Mouse (Mus musculus) layer of hippocampus, adult 8-10 months (tissue): ENCODE measurements at regions not wholly inside any gene's neighbourhood (a gene's known extent, or its start where the extent isn't known, plus 50 kb on each side); places are given as distances from the start of the nearest gene placed in this dataset.

ENCODE experiments used
- DNase-seq, 2 experiments: peaks; one replicate each; pipeline ENCODE4 v3.0.0; 2022; ENCODE audit warnings: low spot score in 2 of 2

DNA sequence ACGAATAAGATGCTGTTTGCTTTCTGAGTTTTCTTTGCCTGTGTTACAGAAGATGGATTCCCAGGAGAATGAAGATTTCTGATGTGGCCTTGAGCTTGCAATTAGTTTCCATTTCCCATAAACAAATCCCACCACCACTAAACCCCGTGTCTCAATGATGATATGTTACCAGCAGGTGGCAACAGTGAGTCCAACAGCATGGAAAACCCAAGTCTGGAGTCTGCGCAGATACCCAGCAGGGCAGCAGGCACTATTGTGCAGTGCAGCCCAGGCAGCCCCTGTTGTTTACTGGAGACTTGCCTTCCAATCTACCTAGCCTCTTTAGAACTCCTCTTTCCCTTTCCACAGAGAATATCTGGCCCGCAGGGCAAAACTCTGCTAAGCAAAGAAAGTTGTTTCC is 62.7 kb downstream of the Bmp2 start:
- peak in 1 of 2 experiments; percentile 8 for DNase-seq

DNA sequence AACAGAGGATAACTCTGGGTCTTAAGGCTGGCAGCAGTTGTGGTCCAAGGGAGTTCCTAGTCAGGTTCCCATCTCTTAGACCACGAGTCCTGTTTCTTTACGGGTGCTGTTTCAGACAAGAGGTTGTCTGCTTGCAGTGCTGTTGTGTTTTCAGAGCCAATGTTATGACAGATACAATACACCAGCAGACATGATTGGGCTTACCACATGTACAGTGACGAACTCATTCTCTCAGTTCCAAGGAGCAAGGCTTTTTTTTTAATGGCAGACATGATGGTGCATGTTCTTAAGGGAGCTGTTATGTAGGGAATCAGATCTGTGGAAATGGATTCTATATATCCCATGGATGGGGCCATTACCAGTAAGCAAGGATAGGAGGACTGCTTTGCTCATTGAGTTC is 63.3 kb downstream of the Bmp2 start:
- DNase-seq, result no peak

DNA sequence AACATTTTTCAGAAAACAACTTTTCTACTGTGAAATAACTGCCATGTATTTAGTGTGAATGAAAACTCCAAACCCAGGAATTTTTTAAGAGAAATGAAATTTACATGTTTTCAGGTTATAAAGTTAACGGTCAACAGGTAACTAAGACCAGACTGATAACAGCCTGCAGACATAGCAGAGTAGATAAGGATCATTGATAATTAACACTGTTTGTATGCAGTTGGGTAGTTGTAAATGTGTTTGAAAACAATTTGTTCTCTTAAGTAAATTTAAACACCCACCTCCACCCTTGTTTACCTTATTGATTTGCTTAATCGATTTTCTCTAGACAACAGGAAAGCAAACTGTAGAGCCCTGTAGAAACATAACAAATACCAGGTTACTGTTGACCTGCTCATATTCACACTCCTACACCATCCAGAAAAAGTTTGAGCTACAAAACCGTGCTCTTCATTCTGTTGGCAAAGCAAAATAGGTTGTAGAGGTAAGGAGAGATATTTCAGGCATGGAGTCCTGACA is 65.4 kb downstream of the Bmp2 start:
- DNase-seq, result no peak

DNA sequence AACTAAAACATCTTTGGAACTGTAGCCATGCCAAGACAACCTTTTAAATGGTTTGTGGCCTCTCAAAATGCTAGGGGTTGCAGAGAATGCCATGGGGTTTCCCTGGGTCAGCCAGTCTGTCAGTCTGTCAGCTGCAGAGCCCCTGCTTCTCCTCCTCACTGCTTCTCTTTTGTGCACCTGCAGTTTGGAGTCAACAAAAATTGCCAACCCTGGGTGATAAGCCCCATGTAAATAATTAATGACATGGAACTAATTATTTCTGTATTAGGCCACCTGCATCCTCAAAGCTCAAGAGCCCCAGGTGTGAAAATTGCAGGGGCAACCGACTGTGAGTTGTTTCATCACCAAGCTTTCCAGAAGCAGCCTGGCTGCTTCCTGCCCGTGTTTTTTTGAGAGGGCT is 70.6 kb downstream of the Bmp2 start:
- no peak for DNase-seq

DNA sequence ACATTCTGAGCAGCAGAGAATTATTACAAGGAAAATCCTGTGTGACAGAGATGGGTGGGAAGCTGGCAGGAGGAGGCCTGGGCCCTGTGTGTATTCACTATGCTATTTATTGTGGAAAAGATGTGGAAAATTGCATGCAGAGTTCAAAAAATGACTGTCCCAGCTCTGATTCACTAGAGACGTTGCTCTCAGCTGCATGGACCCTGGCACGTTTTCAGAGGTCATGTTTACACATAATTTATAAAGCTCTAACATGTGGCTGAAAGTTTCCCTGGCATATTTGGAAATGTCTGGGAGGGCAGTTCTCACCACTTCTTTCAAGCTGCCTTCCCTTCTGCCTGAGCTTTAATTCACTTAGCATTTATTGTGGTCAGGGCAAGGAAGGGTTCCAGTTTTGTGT is 73.6 kb downstream of the Bmp2 start:
- DNase-seq, result no peak

DNA sequence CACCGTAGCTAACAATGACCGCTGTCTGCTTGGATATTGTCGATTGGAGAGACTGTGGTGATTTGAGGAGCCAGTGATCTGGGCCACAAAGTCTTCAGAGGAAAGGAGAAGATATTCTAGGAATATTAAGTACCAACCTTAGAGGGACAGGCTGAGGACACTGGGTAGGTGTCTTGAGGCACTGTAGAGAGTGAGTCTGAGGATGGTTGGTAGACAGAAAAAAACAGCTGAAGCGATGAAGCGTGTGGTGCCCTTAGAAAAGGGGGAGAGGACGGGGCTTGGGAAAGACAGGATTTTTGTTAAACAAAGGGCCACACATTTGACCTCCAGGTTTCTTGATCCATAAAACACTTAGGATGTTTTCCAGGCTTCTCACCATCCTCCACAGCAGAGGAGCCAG is 76.9 kb downstream of the Bmp2 start:
- DNase-seq, result no peak

DNA sequence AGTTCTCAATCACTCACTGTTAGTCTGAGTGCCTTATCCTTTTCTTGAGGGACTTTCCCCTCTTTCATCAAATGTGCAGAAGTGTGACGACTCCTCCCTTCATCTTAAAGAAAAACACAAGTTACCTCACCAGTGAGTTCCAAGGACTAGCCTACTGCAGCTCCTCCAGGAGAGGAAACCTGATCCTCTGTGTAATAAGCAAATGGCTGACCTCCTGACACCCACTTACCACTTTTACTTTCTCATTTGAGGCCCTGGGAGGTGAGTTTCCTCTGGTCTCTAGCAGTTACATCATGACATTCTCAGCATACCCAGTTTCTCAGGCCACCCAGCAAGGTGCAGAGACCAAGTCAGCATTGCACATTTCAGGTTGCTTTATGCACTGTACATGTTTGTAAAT is 83.5 kb downstream of the Bmp2 start:
- DNase-seq, result no peak

DNA sequence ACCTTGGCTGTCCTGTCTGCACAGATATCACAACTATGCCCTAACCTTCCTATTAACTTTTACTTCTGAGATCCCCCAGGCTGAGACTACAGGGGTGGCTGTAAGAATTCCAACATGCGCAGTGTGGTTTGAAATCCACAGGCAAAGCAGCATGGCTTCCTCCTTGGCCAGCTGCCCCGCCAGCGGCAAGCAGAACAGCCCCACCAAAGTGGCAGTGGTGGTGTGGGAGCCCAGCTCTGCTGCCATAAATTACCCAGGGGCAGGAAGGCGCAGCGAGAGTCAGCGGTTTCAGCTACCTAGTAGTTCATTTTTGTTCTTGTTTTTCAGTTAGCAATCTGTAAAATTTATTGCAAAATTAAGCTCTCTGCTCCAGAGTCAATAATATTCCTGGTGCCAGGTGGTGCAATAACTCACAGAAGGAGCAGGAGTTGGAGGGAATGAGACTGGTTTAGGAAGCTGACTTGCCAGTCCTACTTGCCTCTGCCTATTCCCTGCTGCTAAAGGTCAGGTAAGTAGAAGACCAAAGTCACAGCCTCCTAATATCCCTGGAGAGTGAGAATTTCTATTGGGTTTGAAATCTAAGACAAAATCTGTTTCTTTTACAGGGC is 98.0 kb downstream of the Bmp2 start:
- DNase-seq, result no peak

DNA sequence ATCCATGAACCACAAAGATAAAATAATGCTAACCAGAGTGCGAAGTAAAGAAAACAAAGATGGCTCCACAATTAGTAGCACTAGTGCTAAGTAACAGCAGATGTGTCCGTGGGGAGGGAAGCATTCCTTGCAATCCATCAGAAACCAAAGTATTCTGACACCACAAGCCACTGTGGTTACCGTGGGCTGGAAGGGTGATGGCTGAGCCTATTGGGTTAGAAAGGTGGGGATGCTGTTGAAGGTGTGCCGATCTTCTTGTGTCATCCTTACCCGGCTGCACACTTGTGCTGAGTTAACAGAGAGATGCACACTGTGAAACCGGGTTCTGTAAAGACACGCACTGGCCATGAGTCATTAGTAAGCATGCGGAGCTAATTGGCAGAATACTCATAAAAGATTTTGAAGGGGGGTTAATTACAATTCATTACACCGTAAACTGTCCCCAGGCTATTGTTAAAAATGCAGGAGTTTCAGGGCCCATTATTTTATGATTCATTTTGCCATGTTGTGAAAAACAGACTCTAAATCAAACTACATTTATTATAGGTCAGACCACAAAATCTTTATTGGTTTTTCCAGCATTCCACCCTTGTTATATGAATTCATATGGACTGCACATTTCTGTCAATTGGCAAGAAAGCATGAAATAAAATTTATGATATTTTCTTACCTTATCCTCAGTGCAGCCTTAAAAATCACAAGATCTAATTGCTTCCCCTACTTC is 114.5 kb downstream of the Bmp2 start:
- no peak for DNase-seq

DNA sequence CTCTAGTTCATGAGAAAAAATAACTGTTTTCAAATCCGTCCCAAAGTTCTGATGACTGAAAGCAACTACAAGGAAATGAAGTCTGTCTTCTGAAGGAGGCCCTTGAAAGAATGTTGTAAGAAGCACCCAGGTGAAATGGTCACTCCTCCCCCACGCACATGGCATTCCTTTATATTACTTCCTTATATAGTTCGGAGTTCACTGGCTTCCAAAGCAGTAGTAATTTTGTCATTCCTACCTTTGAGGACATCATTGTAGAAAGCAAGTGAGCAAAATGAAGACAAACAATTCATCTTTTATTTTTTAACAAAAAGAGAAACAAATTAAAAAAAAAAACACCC is 115.1 kb downstream of the Bmp2 start:
- DNase-seq, result no peak

DNA sequence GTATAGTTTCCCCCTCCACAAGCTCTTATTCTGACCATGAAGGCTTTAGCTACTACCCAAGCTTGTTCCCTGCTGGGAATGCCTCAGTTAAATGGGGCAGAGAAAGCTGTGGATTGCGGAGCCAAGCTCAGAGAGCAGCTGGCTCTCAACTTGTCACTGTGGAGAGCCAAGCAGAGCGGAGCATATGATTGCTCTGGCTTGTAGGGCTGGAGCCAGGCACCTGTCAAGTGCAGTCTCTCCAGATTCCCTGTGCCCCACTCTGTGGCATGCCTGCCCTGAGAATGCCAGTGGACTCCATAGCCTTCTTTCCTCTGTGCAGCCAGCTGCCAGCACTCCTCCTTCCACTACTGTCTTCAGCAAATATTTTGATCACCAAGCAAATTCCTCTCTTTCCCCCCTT is 117.9 kb downstream of the Bmp2 start:
- DNase-seq, result no peak

DNA sequence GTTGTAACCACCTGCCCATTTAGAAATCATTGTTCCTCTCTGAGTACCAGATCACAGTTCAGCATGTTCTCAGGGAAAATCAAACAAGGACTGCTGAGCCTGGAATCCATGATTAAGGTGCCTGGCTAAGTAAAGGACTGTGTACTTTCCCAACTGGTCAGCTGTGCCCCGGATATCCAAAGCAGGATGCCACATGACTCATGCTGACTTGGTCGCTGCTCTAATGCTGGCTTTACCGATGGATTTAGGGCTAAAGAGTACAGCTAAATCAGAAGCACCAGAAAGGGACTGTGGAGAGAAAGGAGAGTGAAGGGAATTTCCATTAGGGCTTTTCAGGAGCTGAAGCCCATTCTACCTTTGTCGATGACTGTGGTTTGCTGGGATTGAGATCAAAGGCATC is 119.6 kb downstream of the Bmp2 start:
- no peak for DNase-seq

DNA sequence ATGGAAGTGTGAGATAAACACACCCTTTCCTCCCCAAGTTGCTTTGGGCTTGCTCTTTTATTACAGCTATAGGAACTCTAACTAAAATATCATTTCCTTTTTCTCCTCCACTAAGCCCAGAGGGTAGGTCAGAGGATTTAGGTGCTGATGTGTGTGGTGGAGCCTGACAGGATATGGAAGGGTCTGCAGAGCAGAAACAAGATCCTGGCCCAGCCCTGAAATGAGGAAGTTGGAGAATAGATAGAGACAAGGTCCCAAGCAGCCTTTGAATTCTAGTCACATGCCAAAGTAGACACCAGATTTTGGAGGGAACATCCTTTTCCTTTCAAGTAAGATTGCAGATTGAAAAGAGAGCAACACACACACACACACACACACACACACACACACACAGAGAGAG is 132.4 kb downstream of the Bmp2 start:
- no peak for DNase-seq

DNA sequence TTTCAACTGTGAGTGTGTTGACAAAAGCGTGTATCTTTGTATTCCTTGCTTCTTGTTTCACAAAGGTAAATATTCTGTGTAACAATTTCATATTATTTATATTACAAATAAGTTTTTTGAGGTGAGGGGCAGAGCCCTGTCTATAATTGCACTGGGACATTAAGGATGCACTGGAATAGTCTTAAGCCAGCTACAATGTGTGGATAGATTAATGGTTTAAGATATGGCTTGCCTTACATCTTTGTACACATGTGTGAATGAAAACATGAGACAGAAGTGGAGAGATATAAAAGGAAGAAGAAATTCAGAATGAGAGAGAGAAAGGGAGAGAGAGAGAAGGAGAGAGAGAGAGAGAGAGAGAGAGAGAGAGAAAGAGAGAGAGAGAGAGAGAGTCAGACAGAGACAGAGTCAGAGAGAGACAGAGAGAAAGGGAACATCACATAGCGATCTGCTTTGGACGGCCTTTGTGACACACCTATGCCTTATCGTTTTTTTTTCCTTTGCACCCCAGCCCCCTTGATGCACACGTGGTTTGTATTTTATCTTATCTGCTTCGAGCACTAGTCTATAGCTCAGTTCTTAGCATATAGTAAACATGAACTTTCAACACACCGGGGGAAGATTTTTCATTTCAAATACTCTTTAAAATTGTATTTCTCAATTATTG is 136.3 kb downstream of the Bmp2 start:
- DNase-seq, result no peak

DNA sequence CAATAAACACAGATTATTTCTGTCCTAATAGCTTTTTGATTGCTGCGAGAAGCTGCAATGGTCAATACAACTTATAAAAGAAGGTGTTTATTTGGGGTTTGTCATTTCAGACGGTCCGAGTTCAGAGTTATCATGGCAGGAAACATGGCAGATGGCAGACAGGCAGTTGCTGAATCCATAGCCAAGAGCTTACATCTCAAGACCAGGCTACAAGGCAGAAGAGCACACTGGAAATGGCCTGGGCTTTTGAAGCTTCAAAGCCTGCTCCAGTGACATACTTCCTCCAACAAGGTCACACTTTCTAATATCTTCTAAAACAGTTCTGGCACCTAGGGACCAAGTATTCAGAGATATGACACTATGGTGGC is 136.8 kb downstream of the Bmp2 start:
- DNase-seq, result no peak

DNA sequence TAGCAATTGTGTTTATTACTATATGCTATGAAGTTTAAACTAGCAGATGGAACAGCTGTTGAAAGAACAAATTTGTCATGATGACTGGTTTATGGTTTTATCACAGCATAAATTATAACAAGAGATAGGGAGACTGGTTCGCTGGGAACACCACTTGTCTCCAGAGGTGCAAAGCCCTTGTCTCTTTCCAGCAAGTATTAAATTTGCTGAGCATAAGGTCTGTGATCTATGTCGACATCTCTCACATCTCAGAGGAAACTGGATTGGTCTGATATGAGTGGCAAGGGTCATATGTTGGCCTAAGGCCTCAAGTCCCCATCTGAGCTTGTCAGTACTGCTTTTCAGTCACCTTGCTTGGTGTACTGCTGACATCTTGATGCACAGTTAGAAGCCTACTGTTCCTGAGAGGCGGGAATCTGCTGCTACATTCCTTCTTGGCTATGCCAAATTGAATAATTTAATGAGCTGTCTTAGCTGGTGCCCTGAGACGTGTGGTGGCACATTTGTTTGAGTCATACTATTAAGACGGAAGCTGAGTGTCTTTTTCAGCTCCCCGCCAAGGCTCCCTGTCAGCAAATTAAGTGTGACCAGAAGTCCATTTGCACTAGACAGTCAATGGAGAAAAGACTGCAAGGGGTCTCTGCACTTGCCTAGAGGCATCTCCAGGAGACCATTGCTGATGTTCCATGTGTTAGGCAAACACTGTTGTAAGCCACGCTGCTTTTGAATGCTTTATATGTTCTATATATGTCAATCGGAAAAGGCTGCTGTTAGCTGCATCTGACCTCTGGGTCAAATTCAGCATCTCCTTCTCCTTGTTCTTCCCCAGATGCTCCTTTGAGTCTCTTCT is 157.0 kb downstream of the Bmp2 start:
- no peak for DNase-seq

DNA sequence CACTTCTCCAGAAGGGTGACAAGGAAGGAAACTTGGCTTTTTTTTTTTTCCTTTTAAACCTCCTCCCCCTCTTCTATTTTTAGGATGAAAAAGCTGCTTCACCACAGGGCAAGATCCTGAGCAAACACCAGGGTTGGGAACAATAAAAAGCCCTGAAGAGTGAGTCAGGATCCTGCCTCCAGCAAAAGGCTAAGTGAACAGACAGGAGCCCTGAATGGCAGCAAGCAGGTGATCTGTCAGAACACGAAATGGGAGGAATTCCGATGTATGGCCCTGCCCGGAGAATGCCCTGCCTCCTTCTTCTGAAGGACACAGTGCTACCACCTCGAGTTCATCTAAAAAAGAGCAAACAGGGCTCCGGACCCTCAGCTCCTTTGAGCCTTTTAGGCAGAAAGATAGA is 164.3 kb downstream of the Bmp2 start:
- no peak for DNase-seq

DNA sequence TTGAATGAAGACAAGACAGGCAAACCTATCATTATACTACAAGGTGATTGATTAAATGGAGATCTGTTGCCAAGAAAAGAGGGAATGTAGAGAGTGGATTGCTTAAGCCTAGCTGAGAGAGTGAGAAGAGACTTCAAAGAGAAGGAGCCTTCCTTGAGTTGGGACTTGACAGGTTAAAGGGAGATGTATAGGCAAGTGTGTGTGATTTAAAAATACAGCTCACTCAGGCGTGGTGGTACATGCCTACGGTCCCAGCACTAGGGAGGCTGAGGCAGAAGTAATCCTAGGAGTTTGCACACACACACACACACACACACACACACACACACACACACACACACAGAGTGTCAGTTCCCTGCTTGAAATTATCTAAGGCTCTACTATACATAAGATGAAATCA is 165.1 kb downstream of the Bmp2 start:
- no peak for DNase-seq

DNA sequence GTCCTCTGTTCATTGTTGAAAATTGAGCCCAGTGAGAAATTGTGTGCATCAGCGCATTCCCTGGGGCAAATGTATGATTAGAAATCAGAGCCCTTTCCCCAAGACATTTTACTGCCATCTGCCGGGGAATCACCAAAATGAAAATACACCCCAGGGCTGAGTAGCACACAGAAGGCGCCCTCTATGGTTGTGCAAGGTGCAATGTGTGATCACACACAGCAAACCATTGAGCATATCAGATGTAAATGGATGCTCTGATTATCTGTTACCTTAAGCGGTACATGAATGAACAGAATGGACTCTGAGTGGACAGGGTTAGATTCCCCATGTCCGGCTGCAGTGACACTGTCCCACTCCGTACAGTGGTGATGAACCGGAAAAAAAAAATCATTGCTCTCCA is 172.4 kb downstream of the Bmp2 start:
- DNase-seq, result peak in 1 of 2 experiments; percentile 33

DNA sequence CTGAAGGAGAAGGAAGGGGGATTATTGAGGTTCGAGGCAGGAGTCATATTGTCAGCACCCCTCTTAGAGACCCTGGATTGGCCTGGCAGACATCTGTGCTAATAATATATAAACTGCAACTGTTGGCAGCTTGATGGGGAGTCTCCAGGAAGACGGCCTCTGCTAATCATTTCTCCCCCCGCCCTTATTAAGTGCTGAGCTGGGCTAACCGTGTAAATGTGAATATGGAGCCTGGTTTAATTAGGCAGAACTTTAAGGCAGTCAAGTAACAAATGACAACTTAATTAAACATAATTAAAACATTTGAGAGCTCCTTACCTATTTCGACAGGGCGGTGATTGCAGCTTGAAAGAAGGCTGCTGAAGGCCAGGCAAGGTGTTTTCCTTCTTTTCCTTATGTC is 172.8 kb downstream of the Bmp2 start:
- no peak for DNase-seq

DNA sequence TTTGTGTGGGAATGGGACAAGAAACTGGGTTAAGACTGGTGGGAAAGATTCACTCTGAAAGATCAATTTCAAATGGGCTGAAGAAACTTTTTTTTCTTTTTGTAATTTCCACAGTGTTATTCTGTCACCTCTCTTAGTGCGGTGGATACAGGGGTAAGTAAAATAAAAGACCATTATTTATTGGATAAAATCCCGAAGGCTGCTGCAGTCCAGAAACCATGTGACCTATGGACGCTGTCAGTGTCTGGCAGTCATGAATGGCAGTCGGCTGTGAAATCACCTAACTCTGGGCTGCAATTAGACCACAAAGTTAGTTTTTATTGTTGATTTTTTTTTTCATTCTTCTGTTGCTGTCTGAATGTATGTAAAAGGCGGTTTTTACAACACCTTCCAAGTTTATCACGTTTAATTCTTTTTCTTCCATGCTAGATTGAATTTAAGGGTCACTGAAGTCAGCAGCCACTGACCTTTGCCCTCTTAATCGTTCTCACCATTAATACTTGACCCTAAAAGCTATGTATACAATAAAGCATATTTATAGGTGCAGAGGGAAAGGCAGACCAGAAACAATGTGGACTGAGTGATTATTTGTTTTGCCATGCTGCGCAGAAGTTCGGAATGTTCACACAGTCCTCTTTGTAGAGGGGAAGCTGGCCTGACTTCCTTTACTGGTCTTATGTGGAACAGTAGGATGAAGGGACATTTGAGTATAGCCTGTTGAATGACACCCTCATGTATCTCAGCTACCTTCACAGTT is 182.7 kb downstream of the Bmp2 start:
- DNase-seq, result no peak
